Mouse (Mus musculus): ENCODE data around the gene 1700028K03Rik. TPM values are rescaled to one million over a fixed set of nuclear protein-coding genes. Genes with fewer than 3 reads are reported as not detected.

The 1700028K03Rik gene
- 0.11 TPM in 1 of 2 replicates, not detected in the other for polyA plus RNA-seq (2015; fragmentation: Nextera tagmentation; extraction: Ambion mirVana)

DNA sequence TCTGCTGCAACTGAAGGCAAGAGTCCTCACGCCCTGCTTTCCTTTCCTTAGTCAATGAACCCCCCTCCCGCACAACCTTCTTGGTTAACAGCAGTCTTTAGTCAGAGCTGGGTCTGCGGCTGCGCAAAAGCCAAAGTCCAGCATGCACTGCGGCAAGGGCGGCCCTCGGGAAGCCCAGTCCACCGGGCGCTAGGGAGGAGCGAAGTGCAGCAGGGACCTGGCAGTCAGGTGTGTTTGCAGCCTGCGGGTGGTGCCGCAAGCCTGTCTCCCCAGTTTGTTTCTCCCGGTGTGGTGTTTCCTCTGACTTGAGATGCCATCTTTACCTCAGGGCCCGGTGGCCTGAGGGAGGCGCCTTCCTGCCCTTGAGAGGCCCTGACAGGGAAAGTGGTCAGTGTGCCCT is at the start of gene 1700028K03Rik:
1700028K03Rik (plus strand) TSS at position 129 of the 400 bp plus-strand sequence.
- Histone ChIP-seq H3K4me2 (ENCODE audit: low read depth, low read length) (no peak within 1 kb of the TSS), H3K4me3 (ENCODE audit: low read depth, low read length) (no peak within 1 kb of the TSS)

DNA sequence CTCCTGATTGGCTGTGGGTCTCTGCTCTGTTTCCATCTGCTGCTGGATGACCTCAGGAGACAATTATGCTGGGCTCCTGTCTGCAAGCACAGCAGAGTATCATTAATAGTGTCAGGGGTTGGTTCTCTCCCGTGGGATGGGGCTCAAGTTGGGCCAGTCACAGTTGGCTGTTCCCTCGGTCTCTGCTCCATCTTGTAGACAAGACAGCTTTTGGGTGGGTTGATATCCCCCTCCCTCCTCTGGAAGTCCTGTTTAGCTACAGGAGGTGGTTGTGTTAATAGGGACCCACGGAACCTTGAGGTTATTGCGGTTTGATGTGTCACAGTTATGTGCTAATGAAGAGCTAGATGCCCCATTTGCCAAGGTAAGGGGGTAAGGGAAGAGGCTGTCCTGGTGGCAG is 45.5 kb upstream of the 1700028K03Rik start:
- Histone ChIP-seq H3K27me3 (ENCODE audit: control insufficient read depth, insufficient read depth, low read depth, low read length) (no peaks in the 10 kb centered on the region), H3K36me3 (ENCODE audit: control insufficient read depth, insufficient read depth) (no peaks in the 10 kb centered on the region), H3K9me3 (replicated peaks; ENCODE audit: control insufficient read depth, low read length) (no peaks in the 10 kb centered on the region), H3K4me1 (ENCODE audit: control insufficient read depth, low read depth, low read length) (no peaks in the 10 kb centered on the region), H3K27ac (ENCODE audit: low read length) (no peak overlapping the region), H3K4me2 (ENCODE audit: low read depth, low read length) (no peak overlapping the region), H3K4me3 (ENCODE audit: low read depth, low read length) (no peak overlapping the region), H3K9ac (ENCODE audit: low read depth, low read length) (no peak overlapping the region)
- no peak for ATAC-seq (ENCODE audit: low read depth)
- WGBS (ENCODE audit: insufficient replicate concordance) = 65% methylated on average over 4 of the region's 4 CpGs

More for the DNA sequence above, at the start of gene 1700028K03Rik:
- H3K36me3 ChIP-seq (ENCODE audit: control insufficient read depth, insufficient read depth) = no peaks in the 10 kb centered on the region
- no peak within 1 kb of the TSS for H3K9ac ChIP-seq (ENCODE audit: low read depth, low read length)
- no peaks in the 10 kb centered on the region for H3K4me1 ChIP-seq (ENCODE audit: control insufficient read depth, low read depth, low read length)
- 69% methylated on average over 15 of the region's 15 CpGs for WGBS (ENCODE audit: insufficient replicate concordance)
- H3K27ac ChIP-seq (ENCODE audit: low read length) = no peak within 1 kb of the TSS
- H3K27me3 ChIP-seq (ENCODE audit: control insufficient read depth, insufficient read depth, low read depth, low read length) = no peaks in the 10 kb centered on the region
- no peaks in the 10 kb centered on the region for H3K9me3 ChIP-seq (replicated peaks; ENCODE audit: control insufficient read depth, low read length)
- no peak for ATAC-seq (ENCODE audit: low read depth)

DNA sequence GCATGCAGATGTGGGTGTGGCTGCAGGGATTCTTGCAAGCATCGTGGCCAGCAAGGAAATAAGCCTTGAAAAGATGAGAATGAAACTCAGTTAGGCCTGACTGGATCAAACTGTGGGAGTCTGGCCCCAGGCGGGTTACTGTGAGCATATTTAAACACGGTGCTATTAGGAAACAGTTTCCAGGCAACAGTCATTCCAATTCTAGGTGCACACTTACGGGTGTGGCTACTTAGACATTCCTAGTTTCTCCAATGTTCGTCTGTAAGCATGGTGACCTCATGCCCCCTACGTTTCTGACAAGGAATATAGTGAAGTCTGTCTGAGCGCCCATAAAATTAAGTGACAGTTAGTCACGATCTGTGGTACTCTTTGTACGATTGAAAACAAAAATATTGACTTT is 43.5 kb upstream of the 1700028K03Rik start:
- no peak overlapping the region for H3K9ac ChIP-seq (ENCODE audit: low read depth, low read length)
- no peak overlapping the region for H3K4me3 ChIP-seq (ENCODE audit: low read depth, low read length)
- H3K9me3 ChIP-seq (replicated peaks; ENCODE audit: control insufficient read depth, low read length) = no peaks in the 10 kb centered on the region; the same call in 1 of the 2 replicates
- no peak overlapping the region for H3K27ac ChIP-seq (ENCODE audit: low read length)
- WGBS (ENCODE audit: insufficient replicate concordance) = 70% methylated on average over 9 of the region's 9 CpGs
- H3K4me1 ChIP-seq (ENCODE audit: control insufficient read depth, low read depth, low read length) = no peaks in the 10 kb centered on the region
- ATAC-seq (ENCODE audit: low read depth) = no peak
- no peaks in the 10 kb centered on the region for H3K27me3 ChIP-seq (ENCODE audit: control insufficient read depth, insufficient read depth, low read depth, low read length)
- no peak overlapping the region for H3K4me2 ChIP-seq (ENCODE audit: low read depth, low read length)
- no peaks in the 10 kb centered on the region for H3K36me3 ChIP-seq (ENCODE audit: control insufficient read depth, insufficient read depth)

DNA sequence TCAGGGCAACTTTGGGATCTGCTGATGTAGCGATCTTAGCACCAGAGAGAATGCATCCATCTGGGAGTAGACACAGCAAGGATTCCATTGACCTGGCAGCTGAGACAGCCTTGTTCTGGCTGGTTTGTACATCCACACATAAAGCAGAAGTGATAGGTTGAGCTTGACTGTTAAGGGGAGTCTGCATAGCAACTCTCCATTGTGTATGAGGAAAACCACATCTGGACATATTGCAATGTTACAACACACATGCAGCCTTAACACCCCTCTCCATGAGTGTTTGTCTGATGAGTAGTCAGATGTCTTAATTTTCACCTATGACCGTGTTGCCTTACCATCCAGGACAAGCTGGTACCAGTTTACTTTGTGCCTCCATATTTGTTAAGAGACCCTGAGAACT is 42.0 kb upstream of the 1700028K03Rik start:
- Histone ChIP-seq H3K4me1 (ENCODE audit: control insufficient read depth, low read depth, low read length) (no peaks in the 10 kb centered on the region), H3K9me3 (replicated peaks; ENCODE audit: control insufficient read depth, low read length) (no peaks in the 10 kb centered on the region; the same call in 1 of the 2 replicates), H3K4me2 (ENCODE audit: low read depth, low read length) (no peak overlapping the region), H3K9ac (ENCODE audit: low read depth, low read length) (no peak overlapping the region), H3K4me3 (ENCODE audit: low read depth, low read length) (no peak overlapping the region), H3K36me3 (ENCODE audit: control insufficient read depth, insufficient read depth) (no peaks in the 10 kb centered on the region), H3K27ac (ENCODE audit: low read length) (no peak overlapping the region), H3K27me3 (ENCODE audit: control insufficient read depth, insufficient read depth, low read depth, low read length) (no peaks in the 10 kb centered on the region)
- ATAC-seq (ENCODE audit: low read depth) = no peak
- 69% methylated on average over 2 of the region's 2 CpGs for WGBS (ENCODE audit: insufficient replicate concordance)

GRCm38 (mm10) chr5:107494759-107495158 is 39.8 kb upstream of the 1700028K03Rik start:
- Histone ChIP-seq H3K9ac (ENCODE audit: low read depth, low read length) (no peak overlapping the region), H3K36me3 (ENCODE audit: control insufficient read depth, insufficient read depth) (no peaks in the 10 kb centered on the region), H3K27me3 (ENCODE audit: control insufficient read depth, insufficient read depth, low read depth, low read length) (no peaks in the 10 kb centered on the region), H3K9me3 (replicated peaks; ENCODE audit: control insufficient read depth, low read length) (no peaks in the 10 kb centered on the region; the same call in 1 of the 2 replicates), H3K4me1 (ENCODE audit: control insufficient read depth, low read depth, low read length) (no peaks in the 10 kb centered on the region), H3K27ac (ENCODE audit: low read length) (no peak overlapping the region), H3K4me3 (ENCODE audit: low read depth, low read length) (no peak overlapping the region), H3K4me2 (ENCODE audit: low read depth, low read length) (no peak overlapping the region)
- ATAC-seq (ENCODE audit: low read depth) = no peak
- WGBS (ENCODE audit: insufficient replicate concordance) = 90% methylated on average over 5 of the region's 5 CpGs

- Histone ChIP-seq H3K4me3 (ENCODE audit: low read depth, low read length) (no peak overlapping the region), H3K9ac (ENCODE audit: low read depth, low read length) (no peak overlapping the region), H3K27me3 (ENCODE audit: control insufficient read depth, insufficient read depth, low read depth, low read length) (no peaks in the 10 kb centered on the region), H3K4me1 (ENCODE audit: control insufficient read depth, low read depth, low read length) (no peaks in the 10 kb centered on the region), H3K36me3 (ENCODE audit: control insufficient read depth, insufficient read depth) (no peaks in the 10 kb centered on the region), H3K9me3 (replicated peaks; ENCODE audit: control insufficient read depth, low read length) (no peaks in the 10 kb centered on the region; the same call in 1 of the 2 replicates), H3K27ac (ENCODE audit: low read length) (no peak overlapping the region), H3K4me2 (ENCODE audit: low read depth, low read length) (no peak overlapping the region)
- ATAC-seq (ENCODE audit: low read depth) = no peak
- WGBS (ENCODE audit: insufficient replicate concordance) = 74% methylated on average over 2 of the region's 2 CpGs
Measured at GRCm38 (mm10) chr5:107496047-107496446, 38.5 kb upstream of the 1700028K03Rik start.

- 60% methylated on average over 10 of the region's 10 CpGs for WGBS (ENCODE audit: insufficient replicate concordance)
- ATAC-seq (ENCODE audit: low read depth) = no peak
- no peak overlapping the region for H3K27ac ChIP-seq (ENCODE audit: low read length)
Measured at GRCm38 (mm10) chr5:107497519-107498501, 36.7 kb upstream of the 1700028K03Rik start.

DNA sequence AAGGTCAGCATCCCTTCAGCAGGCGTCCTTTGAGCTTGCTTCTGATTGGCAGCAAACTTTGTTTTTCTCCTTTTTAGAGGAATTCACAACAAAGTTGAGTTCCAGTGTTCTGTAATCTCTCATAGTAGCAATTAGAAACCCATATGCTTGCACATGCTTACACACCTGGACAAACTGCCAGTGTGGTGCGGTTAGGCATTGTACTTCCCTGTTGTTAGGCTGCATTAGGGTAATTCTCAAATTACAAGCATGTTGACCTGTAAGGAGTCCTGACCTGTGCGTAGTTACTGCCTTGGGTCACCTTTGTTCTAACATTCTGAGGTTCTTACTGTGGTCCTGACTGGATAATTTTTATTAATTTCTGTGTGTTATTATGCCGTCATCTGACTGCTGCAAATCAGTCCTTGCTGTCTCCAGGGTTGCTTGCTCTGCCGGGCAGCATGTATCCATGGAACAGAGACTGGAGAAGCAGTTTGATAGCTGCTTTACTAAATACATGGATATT is 35.7 kb upstream of the 1700028K03Rik start:
- H3K9ac ChIP-seq (ENCODE audit: low read depth, low read length) = no peak overlapping the region
- no peak overlapping the region for H3K27ac ChIP-seq (ENCODE audit: low read length)
- no peak for ATAC-seq (ENCODE audit: low read depth)
- WGBS (ENCODE audit: insufficient replicate concordance) = 71% methylated on average over 5 of the region's 5 CpGs
- no peak overlapping the region for H3K4me2 ChIP-seq (ENCODE audit: low read depth, low read length)
- no peaks in the 10 kb centered on the region; the same call in 1 of the 2 replicates for H3K9me3 ChIP-seq (replicated peaks; ENCODE audit: control insufficient read depth, low read length)
- H3K36me3 ChIP-seq (ENCODE audit: control insufficient read depth, insufficient read depth) = no peaks in the 10 kb centered on the region
- H3K4me1 ChIP-seq (ENCODE audit: control insufficient read depth, low read depth, low read length) = no peaks in the 10 kb centered on the region
- H3K4me3 ChIP-seq (ENCODE audit: low read depth, low read length) = no peak overlapping the region
- no peaks in the 10 kb centered on the region for H3K27me3 ChIP-seq (ENCODE audit: control insufficient read depth, insufficient read depth, low read depth, low read length)

More at GRCm38 (mm10) chr5:107497519-107498501, 36.7 kb upstream of the 1700028K03Rik start:
- H3K9ac ChIP-seq (ENCODE audit: low read depth, low read length) = no peak overlapping the region
- H3K4me3 ChIP-seq (ENCODE audit: low read depth, low read length) = no peak overlapping the region
- no peaks in the 10 kb centered on the region for H3K27me3 ChIP-seq (ENCODE audit: control insufficient read depth, insufficient read depth, low read depth, low read length)
- no peaks in the 10 kb centered on the region for H3K36me3 ChIP-seq (ENCODE audit: control insufficient read depth, insufficient read depth)
- H3K9me3 ChIP-seq (replicated peaks; ENCODE audit: control insufficient read depth, low read length) = no peaks in the 10 kb centered on the region; the same call in 1 of the 2 replicates
- H3K4me2 ChIP-seq (ENCODE audit: low read depth, low read length) = no peak overlapping the region
- no peaks in the 10 kb centered on the region for H3K4me1 ChIP-seq (ENCODE audit: control insufficient read depth, low read depth, low read length)
